Mouse (Mus musculus) thymus, adult 2 months (tissue): Measurements from ENCODE around the gene Btbd2. TPM values are rescaled to one million over a fixed set of nuclear protein-coding genes. Genes with fewer than 3 reads are reported as not detected.

Source experiments
- DNase-seq: peaks from one replicate; pipeline ENCODE4 v3.0.0; 2021
- H3K27ac ChIP-seq: fragments of 200-500 bp; 2 replicates; pipeline ENCODE4 v1.5.1; 2012; ENCODE audit warnings: low read length, control low read depth; ENCODE audit not compliant: control insufficient read depth, insufficient read depth
- H3K27me3 ChIP-seq: fragments of 200-500 bp; 2 replicates; pipeline ENCODE4 v1.6.1; 2012; ENCODE audit warnings: mild to moderate bottlenecking, low read length, moderate library complexity, mixed read lengths; ENCODE audit not compliant: control insufficient read depth, insufficient read depth
- H3K36me3 ChIP-seq: fragments of 200-500 bp; 2 replicates; pipeline ENCODE4 v1.6.1; 2012; ENCODE audit warnings: mild to moderate bottlenecking, low read length, moderate library complexity; ENCODE audit not compliant: control insufficient read depth, insufficient read depth
- H3K4me1 ChIP-seq: fragments of 200-500 bp; replicated peaks from 2 replicates; pipeline ENCODE4 v1.6.1; 2012; ENCODE audit warnings: low read length; ENCODE audit not compliant: control insufficient read depth, insufficient read depth
- H3K4me3 ChIP-seq: fragments of 200-500 bp; 2 replicates; pipeline ENCODE4 v1.5.1; 2012; ENCODE audit warnings: mild to moderate bottlenecking, low read length, control low read depth, moderate library complexity; ENCODE audit not compliant: control insufficient read depth, insufficient read depth
- CTCF ChIP-seq: fragments of 200-500 bp; IDR thresholded peaks from 2 replicates; pipeline ENCODE4 v1.5.1; 2012; ENCODE audit warnings: mild to moderate bottlenecking, control low read depth, low read length, moderate library complexity, borderline replicate concordance; ENCODE audit not compliant: control insufficient read depth, poor library complexity, insufficient read depth; ENCODE audit errors: extremely low read depth
- POLR2A ChIP-seq: fragments of 200-500 bp; IDR thresholded peaks from 2 replicates; pipeline ENCODE4 v1.6.1; 2012; ENCODE audit warnings: mild to moderate bottlenecking, low read length, control low read depth, moderate library complexity; ENCODE audit not compliant: control insufficient read depth, poor library complexity, insufficient read depth; ENCODE audit errors: extremely low read depth
- WGBS: fragments of 180-500 bp; shearing (Covaris S2); methylation state at CpG from one replicate; pipeline ENCODE4 v1.1.7; 2018; 5-methylcytosine and 5-hydroxymethylcytosine counted together
- polyA plus RNA-seq: library from polyadenylated mRNA; depleted of rRNA; stranded (reverse); fragments of >200 nt; gene quantifications from 2 replicates; pipeline ENCODE4 v1.2.3, GENCODE M21; 2012; rRNA removed

Btbd2 gene
- 94.7 and 103 TPM in 2 replicates for polyA plus RNA-seq

- WGBS = 44% methylated on average over 15 of the region's 15 CpGs
- Histone ChIP-seq H3K27ac (peak within 1 kb of the TSS; percentile 89), H3K4me3 (peak within 1 kb of the TSS; percentile 55), H3K27me3 (no peaks in the 10 kb centered on the region), H3K4me1 (peaks cover 43% of the 10 kb centered on the region), H3K36me3 (no peaks in the 10 kb centered on the region)
- peak; percentile 50 for DNase-seq
- no peak for TF ChIP-seq CTCF
- no peak for TF ChIP-seq POLR2A
These were observed at the start of gene Btbd2 for GRCm38 (mm10) chr10:80656863-80657623. Btbd2 (minus strand) TSS chr10:80657071.

- no peaks in the 10 kb centered on the region for H3K27me3 ChIP-seq
- no peak overlapping the region for H3K27ac ChIP-seq
- H3K36me3 ChIP-seq = peaks cover 35% of the 10 kb centered on the region
- peaks cover 12% of the 10 kb centered on the region for H3K4me1 ChIP-seq
- DNase-seq = no peak
- WGBS = 96% methylated on average over 3 of the region's 3 CpGs
- H3K4me3 ChIP-seq = no peak overlapping the region
- no peak for TF ChIP-seq POLR2A
- TF ChIP-seq CTCF = no peak
These were observed 48.6 kb upstream of the Btbd2 start for GRCm38 (mm10) chr10:80705479-80705878.

- Histone ChIP-seq H3K4me1 (peaks cover 14% of the 10 kb centered on the region), H3K36me3 (peaks cover 31% of the 10 kb centered on the region), H3K4me3 (no peak overlapping the region), H3K27me3 (no peaks in the 10 kb centered on the region), H3K27ac (no peak overlapping the region)
- TF ChIP-seq POLR2A (no peak), CTCF (no peak)
- 87% methylated on average over 3 of the region's 3 CpGs for WGBS
- no peak for DNase-seq
These were observed 48.2 kb upstream of the Btbd2 start for GRCm38 (mm10) chr10:80705033-80705432.

- H3K4me1 ChIP-seq = peaks cover 18% of the 10 kb centered on the region
- WGBS = 100% methylated on average over 5 of the region's 5 CpGs
- H3K36me3 ChIP-seq = peaks cover 25% of the 10 kb centered on the region
- no peaks in the 10 kb centered on the region for H3K27me3 ChIP-seq
- H3K27ac ChIP-seq = no peak overlapping the region
- no peak overlapping the region for H3K4me3 ChIP-seq
- TF ChIP-seq CTCF (no peak), POLR2A (no peak)
- DNase-seq = no peak
These were observed 47.5 kb upstream of the Btbd2 start for GRCm38 (mm10) chr10:80704418-80704817.

- WGBS = 94% methylated on average over 5 of the region's 5 CpGs
- Histone ChIP-seq H3K4me1 (peaks cover 23% of the 10 kb centered on the region), H3K27ac (no peak overlapping the region), H3K36me3 (peaks cover 17% of the 10 kb centered on the region), H3K4me3 (no peak overlapping the region), H3K27me3 (no peaks in the 10 kb centered on the region)
- DNase-seq = no peak
- no peak for TF ChIP-seq CTCF
- TF ChIP-seq POLR2A = no peak
These were observed 46.8 kb upstream of the Btbd2 start for GRCm38 (mm10) chr10:80703643-80704042.

GRCm38 (mm10) chr10:80702536-80703390, 45.9 kb upstream of the Btbd2 start:
- DNase-seq = peak; percentile 90
- TF ChIP-seq CTCF (no peak), POLR2A (peak; percentile 35; the same call in 1 of the 2 replicates)
- 2% methylated on average over 47 of the region's 47 CpGs for WGBS
- Histone ChIP-seq H3K27me3 (no peaks in the 10 kb centered on the region), H3K4me1 (peaks cover 32% of the 10 kb centered on the region), H3K36me3 (peaks cover 9% of the 10 kb centered on the region; the same call in 1 of the 2 replicates), H3K4me3 (peak overlapping the region; percentile 68), H3K27ac (peak overlapping the region; percentile 41)
